Mouse (Mus musculus) stomach, embryonic 14.5 days (tissue): Measurements from ENCODE around the gene Gm45021. TPM values are rescaled to one million over a fixed set of nuclear protein-coding genes. Genes with fewer than 3 reads are reported as not detected.

Source experiments
- ATAC-seq: fragments of 200-750 bp; cut with Nextera tagmentation; 2 replicates; pipeline ENCODE4 v1.8.0; 2017; ENCODE audit warnings: low read depth, moderate TSS enrichment; ENCODE audit not compliant: insufficient number of reproducible peaks, insufficient read depth, low FRiP score
- H3K27ac ChIP-seq: fragments of 300-500 bp; sonication (generic); 2 replicates; pipeline ENCODE4 v1.5.1; 2014; ENCODE audit warnings: mild to moderate bottlenecking, low read length, moderate library complexity, mixed read lengths
- H3K27me3 ChIP-seq: fragments of 300-500 bp; sonication (generic); 2 replicates; pipeline ENCODE4 v1.6.1; 2014; ENCODE audit warnings: low read length, control low read depth, mixed read lengths; ENCODE audit not compliant: control insufficient read depth, insufficient read depth
- H3K36me3 ChIP-seq: fragments of 300-500 bp; sonication (generic); 2 replicates; pipeline ENCODE4 v1.6.1; 2014; ENCODE audit warnings: mild to moderate bottlenecking, control low read depth, low read length, moderate library complexity, mixed read lengths; ENCODE audit not compliant: control insufficient read depth, insufficient read depth
- H3K4me1 ChIP-seq: fragments of 300-500 bp; sonication (generic); 2 replicates; pipeline ENCODE4 v1.6.1; 2014; ENCODE audit warnings: low read length, control low read depth, mixed read lengths; ENCODE audit not compliant: control insufficient read depth, insufficient read depth
- H3K4me2 ChIP-seq: fragments of 300-500 bp; sonication (generic); replicated peaks from 2 replicates; pipeline ENCODE4 v1.6.1; 2014; ENCODE audit warnings: low read depth, low read length, control low read depth
- H3K4me3 ChIP-seq: fragments of 300-500 bp; sonication (generic); 2 replicates; pipeline ENCODE4 v1.5.1; 2014; ENCODE audit warnings: low read depth, low read length, control low read depth
- H3K9ac ChIP-seq: fragments of 300-500 bp; sonication (generic); replicated peaks from 2 replicates; pipeline ENCODE4 v1.6.1; 2014; ENCODE audit warnings: low read depth, mild to moderate bottlenecking, control low read depth, low read length, moderate library complexity, mixed read lengths
- H3K9me3 ChIP-seq: fragments of 300-500 bp; sonication (generic); 2 replicates; pipeline ENCODE4 v1.6.1; 2016; ENCODE audit warnings: low read depth, low read length, control low read depth; ENCODE audit not compliant: control insufficient read depth
- WGBS: fragments of 180-500 bp; shearing (Covaris S2); extraction: QIAGEN DNeasy Blood & Tissue Kit; methylation state at CpG from one replicate; pipeline ENCODE4 v1.1.7; 2014; 5-methylcytosine and 5-hydroxymethylcytosine counted together
- polyA plus RNA-seq: library from polyadenylated mRNA; unstranded; fragments of >200 nt; fragmentation: Nextera tagmentation; extraction: Ambion mirVana; gene quantifications from 2 replicates; pipeline ENCODE4 v1.2.1, GENCODE M21; 2014

Gene Gm45021
- polyA plus RNA-seq, 1 experiment from 2014 or later: not detected

DNA sequence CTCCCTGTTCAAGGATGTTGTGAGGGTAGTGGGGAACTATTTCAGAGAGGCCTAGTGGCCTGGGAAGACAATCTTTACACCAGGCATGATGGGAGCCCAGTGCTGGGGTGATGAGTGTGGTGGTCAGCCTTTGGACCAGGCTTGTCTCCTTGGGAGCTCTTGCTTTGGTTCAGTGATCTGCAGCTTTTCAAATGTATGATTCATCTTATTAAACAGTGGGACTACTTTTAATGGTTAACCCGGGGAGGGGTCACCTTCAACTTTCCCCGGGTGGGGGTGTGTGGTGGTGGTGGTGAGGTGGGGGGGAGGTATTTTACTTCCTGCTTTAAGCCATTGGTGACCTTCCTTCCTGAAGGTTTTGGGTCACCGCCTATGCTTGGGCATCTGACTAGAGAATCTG lies 39.0 kb downstream of the Gm45021 start:
- Histone ChIP-seq H3K27ac (no peak overlapping the region), H3K9me3 (no peaks in the 10 kb centered on the region), H3K27me3 (peaks cover 21% of the 10 kb centered on the region; the same call in 1 of the 2 replicates), H3K4me3 (no peak overlapping the region), H3K4me2 (no peak overlapping the region), H3K36me3 (no peaks in the 10 kb centered on the region), H3K4me1 (0 out of 2 replicates have a peak, but pooled peaks cover 4% of the 10 kb centered on the region), H3K9ac (no peak overlapping the region)
- no peak for ATAC-seq
- 75% methylated on average over 3 of the region's 3 CpGs for WGBS

- Histone ChIP-seq H3K27me3 (peaks cover 21% of the 10 kb centered on the region; the same call in 1 of the 2 replicates), H3K36me3 (no peaks in the 10 kb centered on the region), H3K27ac (no peak overlapping the region), H3K4me1 (0 out of 2 replicates have a peak, but pooled peaks cover 4% of the 10 kb centered on the region), H3K4me3 (peak overlapping the region; percentile 35), H3K4me2 (peak overlapping the region; percentile 88), H3K9ac (peak overlapping the region; percentile 25; the same call in 1 of the 2 replicates), H3K9me3 (no peaks in the 10 kb centered on the region)
- WGBS: 8% methylated on average over 51 of the region's 54 CpGs
- peak; percentile 47; the same call in 1 of the 2 replicates for ATAC-seq
Observed at GRCm38 (mm10) chr6:48628808-48629660, 39.6 kb downstream of the Gm45021 start.

GRCm38 (mm10) chr6:48629661-48630034 lies 40.2 kb downstream of the Gm45021 start:
- peaks cover 21% of the 10 kb centered on the region; the same call in 1 of the 2 replicates for H3K27me3 ChIP-seq
- 16% methylated on average over 13 of the region's 13 CpGs for WGBS
- peak overlapping the region; percentile 35 for H3K4me3 ChIP-seq
- 0 out of 2 replicates have a peak, but pooled peaks cover 4% of the 10 kb centered on the region for H3K4me1 ChIP-seq
- 0 out of 2 replicates have a peak, but pooled peaks have one; percentile 15 for ATAC-seq
- H3K9ac ChIP-seq: peak overlapping the region; percentile 25; the same call in 1 of the 2 replicates
- H3K4me2 ChIP-seq: peak overlapping the region; percentile 88
- no peak overlapping the region for H3K27ac ChIP-seq
- no peaks in the 10 kb centered on the region for H3K36me3 ChIP-seq
- H3K9me3 ChIP-seq: no peaks in the 10 kb centered on the region

- no peak overlapping the region for H3K4me3 ChIP-seq
- no peaks in the 10 kb centered on the region for H3K36me3 ChIP-seq
- ATAC-seq: no peak
- H3K9ac ChIP-seq: no peak overlapping the region
- H3K27me3 ChIP-seq: peaks cover 21% of the 10 kb centered on the region; the same call in 1 of the 2 replicates
- 81% methylated on average over 8 of the region's 8 CpGs for WGBS
- no peak overlapping the region for H3K4me2 ChIP-seq
- no peak overlapping the region for H3K27ac ChIP-seq
- 0 out of 2 replicates have a peak, but pooled peaks cover 4% of the 10 kb centered on the region for H3K4me1 ChIP-seq
- H3K9me3 ChIP-seq: no peaks in the 10 kb centered on the region
Observed at GRCm38 (mm10) chr6:48630831-48631230, 41.4 kb downstream of the Gm45021 start.

- Histone ChIP-seq H3K36me3 (no peaks in the 10 kb centered on the region), H3K4me2 (no peak overlapping the region), H3K27ac (no peak overlapping the region), H3K9me3 (no peaks in the 10 kb centered on the region), H3K27me3 (no peaks in the 10 kb centered on the region), H3K4me3 (no peak overlapping the region), H3K4me1 (no peaks in the 10 kb centered on the region), H3K9ac (no peak overlapping the region)
- no peak for ATAC-seq
- WGBS: 82% methylated on average over 2 of the region's 2 CpGs
Observed at GRCm38 (mm10) chr6:48635105-48635504, 45.7 kb downstream of the Gm45021 start.

- Histone ChIP-seq H3K36me3 (no peaks in the 10 kb centered on the region), H3K27me3 (no peaks in the 10 kb centered on the region), H3K4me2 (no peak overlapping the region), H3K9ac (no peak overlapping the region), H3K4me3 (no peak overlapping the region), H3K9me3 (no peaks in the 10 kb centered on the region), H3K27ac (no peak overlapping the region), H3K4me1 (no peaks in the 10 kb centered on the region)
- no peak for ATAC-seq
- WGBS: 63% methylated on average over 6 of the region's 6 CpGs
Observed at GRCm38 (mm10) chr6:48636515-48636914, 47.1 kb downstream of the Gm45021 start.

DNA sequence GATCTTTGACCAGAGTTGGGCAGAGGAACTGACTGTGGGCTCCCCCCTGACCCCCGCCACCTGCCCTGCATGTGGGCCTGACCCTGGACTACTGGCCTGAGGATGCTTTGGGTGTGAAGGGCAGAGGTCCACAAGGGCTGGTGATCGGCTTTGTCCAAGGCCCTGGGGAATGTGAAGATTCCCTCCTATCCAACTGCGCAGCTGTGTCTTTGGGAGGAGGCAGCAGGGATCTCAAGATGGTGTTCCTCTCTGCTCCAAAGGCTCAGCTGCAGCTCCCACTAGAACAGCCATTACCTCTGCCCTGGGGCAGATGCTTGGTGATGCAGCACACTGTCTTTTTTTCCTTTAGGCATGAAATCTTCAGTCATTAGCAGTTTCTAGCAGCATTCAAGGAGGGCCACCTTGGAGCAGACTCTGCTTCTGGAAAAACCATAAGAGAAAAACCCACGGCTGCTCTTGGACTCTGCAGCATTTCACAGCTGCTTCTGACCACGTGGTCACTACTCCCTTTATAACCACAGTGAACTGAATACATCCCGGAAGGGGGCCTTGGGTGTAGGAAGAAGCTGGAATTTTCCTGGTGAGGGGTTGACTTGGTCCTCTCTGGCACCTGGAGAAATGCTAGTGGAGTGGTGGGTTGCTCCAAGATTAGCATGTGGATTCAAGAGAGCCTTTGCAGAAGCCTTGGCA lies 48.5 kb downstream of the Gm45021 start:
- WGBS: 60% methylated on average over 6 of the region's 6 CpGs
- Histone ChIP-seq H3K9me3 (no peaks in the 10 kb centered on the region), H3K27me3 (no peaks in the 10 kb centered on the region), H3K36me3 (no peaks in the 10 kb centered on the region), H3K4me2 (no peak overlapping the region), H3K4me3 (no peak overlapping the region), H3K27ac (no peak overlapping the region), H3K4me1 (no peaks in the 10 kb centered on the region), H3K9ac (no peak overlapping the region)
- ATAC-seq: no peak

DNA sequence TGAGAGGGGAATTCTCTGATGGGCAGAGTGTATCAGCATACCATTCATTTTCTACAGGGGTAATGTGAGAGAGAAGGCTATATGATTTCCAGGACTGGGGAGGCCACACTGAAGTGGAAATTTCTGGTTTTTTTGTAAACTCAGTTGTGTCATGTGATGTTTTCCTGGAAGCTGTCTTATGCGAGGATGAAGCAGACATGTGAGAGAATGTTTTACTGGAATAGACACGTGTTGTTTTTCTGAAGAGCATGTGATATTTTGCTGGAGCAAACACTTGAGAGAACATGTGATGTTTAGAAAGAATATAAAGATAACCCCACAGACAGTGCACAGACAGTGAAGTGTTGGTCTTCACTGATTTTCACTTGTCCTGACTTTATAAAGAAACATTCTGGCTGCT lies 49.1 kb downstream of the Gm45021 start:
- 78% methylated on average over 2 of the region's 2 CpGs for WGBS
- no peak overlapping the region for H3K4me3 ChIP-seq
- ATAC-seq: no peak

More for the DNA sequence above, 49.1 kb downstream of the Gm45021 start:
- Histone ChIP-seq H3K9me3 (no peaks in the 10 kb centered on the region), H3K4me1 (no peaks in the 10 kb centered on the region), H3K27me3 (no peaks in the 10 kb centered on the region), H3K4me2 (no peak overlapping the region), H3K9ac (no peak overlapping the region), H3K27ac (no peak overlapping the region), H3K36me3 (no peaks in the 10 kb centered on the region)
